Mouse (Mus musculus) ES-CJ7 (cell line): ENCODE measurements at regions not wholly inside any gene's neighbourhood (a gene's known extent, or its start where the extent isn't known, plus 50 kb on each side); places are given as distances from the start of the nearest gene placed in this dataset.
"Not testable (repeated sequence)": the region's sequence is repeated elsewhere in the genome, so short reads cannot be mapped to it uniquely, and the experiment has no call there.

Experiments
- DNase-seq: peaks from one replicate; pipeline ENCODE4 v3.0.0; 2011; ENCODE audit warnings: low read depth, low spot score

GRCm38 (mm10) chr11:52460190-52460780 lies 64.1 kb downstream of the 9530068E07Rik start:
- no peak for DNase-seq

DNA sequence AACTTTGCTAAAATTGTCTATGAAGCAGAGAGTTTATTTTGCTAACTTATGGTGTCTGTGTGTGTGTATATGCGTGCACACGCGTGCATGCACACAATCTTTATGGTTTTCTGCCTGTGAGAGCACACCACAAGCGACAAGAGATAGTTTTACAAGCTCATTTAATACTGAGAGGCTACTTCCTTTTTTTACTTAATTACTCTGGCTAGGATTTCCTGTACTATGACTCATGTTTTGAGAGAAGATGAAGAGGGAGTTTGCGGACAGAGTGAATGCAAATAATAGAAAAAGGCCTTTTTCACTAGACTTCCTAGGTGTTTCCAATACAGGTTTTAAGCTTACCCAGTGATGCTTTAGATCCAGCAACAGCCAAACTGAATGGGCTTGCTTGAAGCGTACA lies 74.9 kb downstream of the 9530068E07Rik start:
- not testable (repeated sequence) for DNase-seq

GRCm38 (mm10) chr11:52480111-52480510 lies 83.9 kb downstream of the 9530068E07Rik start:
- DNase-seq = peak; percentile 61

DNA sequence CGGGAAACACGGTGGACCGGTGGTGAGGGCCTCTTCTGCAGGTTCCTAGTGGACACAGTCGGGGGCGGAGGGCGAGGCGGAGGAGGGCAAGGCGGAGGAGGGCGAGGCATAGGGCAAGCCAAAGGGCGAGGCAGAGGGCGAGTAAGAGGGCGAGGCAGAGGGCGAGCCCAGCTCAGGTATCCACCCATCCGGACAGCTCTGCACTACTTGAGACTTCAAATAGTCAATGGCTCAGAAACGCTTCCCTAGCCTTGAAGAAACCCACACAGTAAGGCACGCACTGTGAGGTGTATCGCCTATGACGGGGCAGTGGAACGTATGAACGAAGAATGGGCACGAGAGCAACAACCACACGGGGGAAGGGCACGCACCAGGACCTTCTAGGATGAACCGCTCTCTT lies 84.5 kb downstream of the 9530068E07Rik start:
- peak; percentile 56 for DNase-seq

- DNase-seq = peak; percentile 55
Measured at GRCm38 (mm10) chr11:52483534-52483933, 87.3 kb downstream of the 9530068E07Rik start.

DNA sequence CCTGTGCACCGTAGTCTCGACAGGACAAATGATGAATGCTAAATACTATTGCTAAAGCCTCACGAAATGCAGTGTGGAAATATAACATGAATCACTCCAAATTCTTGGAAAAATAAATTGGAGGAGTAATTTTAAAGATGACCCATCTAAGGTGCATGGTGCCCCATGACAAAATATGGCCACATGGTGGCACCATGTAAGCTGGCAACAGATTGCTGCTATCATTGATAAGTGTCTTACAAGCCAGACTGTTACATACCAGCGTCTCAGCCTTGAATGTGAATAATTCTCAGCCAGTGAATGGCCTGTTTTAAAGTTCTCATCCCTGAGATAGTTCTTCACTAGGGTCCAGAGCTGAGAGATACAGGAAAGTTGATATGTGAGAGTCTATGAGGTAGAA lies 92.3 kb downstream of the 9530068E07Rik start:
- not testable (repeated sequence) for DNase-seq

- DNase-seq = no peak
Measured at GRCm38 (mm10) chr11:52493336-52493735, 97.1 kb downstream of the 9530068E07Rik start.

DNA sequence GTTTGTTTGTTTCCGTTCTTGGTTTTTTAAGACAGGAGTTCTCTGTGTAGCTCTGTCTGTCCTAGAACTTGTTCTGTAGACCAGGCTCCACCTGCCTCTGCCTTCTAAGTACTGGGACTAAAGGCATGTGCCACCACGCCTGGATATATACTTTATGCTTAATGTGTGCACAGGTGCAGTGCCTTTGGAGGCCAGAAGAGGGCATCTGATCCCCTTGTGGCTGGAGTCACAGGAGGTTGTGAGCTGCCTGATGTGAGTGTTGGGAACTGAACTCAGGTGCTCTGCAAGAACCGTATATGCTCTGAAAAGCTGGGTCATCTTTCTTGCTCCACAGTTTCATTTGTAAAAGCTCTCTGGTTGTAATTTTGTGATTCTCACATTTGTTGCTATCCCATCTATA lies 100.7 kb downstream of the 9530068E07Rik start:
- peak; percentile 44 for DNase-seq

DNA sequence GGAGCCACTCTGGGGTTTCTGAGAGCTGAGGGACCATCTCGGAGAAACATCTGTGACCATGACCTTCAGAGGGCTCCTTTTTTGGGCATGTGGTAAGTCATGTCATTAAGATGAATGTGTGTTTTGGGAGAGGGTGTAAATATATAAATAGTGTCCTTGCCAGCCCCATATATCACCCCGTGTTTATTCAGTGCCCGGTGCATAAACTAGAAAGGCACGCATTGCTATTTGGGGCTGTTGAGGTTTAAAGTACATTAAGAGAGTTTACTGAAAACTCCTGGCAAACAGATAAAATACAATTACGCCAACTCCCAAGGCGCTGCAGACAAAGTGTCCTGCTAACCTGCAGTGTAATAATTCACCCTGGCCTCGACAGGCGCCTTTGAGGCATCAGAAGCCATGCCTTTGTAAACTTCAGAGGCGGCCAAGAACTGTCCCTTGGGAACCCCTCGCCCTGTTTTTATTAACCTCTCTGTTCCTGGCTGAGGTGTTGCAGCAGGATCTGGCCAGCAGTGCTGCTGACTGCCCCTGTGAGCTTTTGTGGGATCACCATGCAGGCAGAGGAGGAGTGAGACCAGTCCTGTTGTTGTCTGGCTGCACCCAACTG lies 106.6 kb downstream of the 9530068E07Rik start:
- no peak for DNase-seq

DNA sequence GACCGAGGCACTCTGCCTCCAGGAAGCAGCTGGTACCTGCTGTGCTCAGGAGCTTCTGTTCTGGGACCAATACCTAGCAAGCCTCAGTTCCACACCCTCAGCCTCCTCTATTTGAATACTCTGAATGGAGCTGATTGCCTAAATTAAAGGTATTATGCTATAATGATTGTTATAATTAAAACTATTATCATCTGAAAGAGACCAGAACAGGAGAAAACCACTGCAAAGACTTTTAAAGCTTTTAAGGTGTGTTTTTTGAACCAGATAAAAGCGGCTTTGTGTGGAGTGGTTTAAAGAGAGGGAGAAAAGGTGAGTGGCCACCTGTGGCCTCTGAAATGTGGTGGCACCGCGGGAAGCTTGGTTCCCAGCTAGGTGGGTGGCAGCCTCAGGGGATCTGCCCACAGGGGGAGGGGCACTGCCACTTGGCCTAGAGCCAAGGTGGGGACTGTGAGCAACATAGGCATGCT lies 115.6 kb downstream of the 9530068E07Rik start:
- DNase-seq = peak; percentile 83

- peak; percentile 75 for DNase-seq
Measured at GRCm38 (mm10) chr11:52517330-52517729, 121.1 kb downstream of the 9530068E07Rik start.

DNA sequence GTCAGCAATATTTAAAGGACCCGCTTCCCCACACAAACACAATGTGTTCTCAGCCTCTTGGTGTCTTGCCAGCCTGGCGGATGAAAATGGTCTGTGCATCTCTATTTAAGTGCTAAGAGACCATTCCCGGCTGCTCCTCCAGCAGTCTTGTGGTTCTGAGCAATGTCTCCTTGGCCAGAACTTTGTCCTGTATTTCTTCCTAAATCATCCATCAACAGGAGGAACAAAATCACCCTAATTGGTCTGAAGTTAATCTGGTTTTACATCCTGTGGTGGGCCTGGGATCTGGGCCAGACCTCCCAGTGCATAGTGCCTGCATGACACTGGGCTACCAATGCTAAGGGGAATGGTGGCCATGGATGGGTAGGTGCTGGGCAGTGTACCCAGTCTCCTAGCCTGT lies 123.6 kb downstream of the 9530068E07Rik start:
- DNase-seq = no peak

DNA sequence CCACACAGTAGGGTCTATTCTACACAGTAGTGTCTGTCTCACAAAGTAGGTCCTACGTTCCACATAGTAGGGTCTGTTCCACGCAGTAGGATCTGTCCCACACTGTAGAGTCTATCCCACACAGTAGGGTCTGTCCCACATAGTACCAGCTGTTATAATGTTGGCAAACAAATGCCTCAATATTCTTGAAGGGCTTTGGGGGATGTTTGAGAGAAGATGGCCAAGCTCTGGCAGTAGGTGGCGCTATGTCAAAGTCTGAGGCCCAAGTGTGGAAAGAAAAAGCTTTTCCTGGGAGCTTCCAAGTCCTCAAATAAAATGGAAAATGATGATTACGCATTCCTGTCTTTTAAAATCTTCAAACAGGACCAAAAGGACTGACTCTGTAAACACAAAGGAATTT lies 125.7 kb downstream of the 9530068E07Rik start:
- peak; percentile 50 for DNase-seq

- no peak for DNase-seq
Measured at GRCm38 (mm10) chr11:52522384-52522783, 126.2 kb downstream of the 9530068E07Rik start.

DNA sequence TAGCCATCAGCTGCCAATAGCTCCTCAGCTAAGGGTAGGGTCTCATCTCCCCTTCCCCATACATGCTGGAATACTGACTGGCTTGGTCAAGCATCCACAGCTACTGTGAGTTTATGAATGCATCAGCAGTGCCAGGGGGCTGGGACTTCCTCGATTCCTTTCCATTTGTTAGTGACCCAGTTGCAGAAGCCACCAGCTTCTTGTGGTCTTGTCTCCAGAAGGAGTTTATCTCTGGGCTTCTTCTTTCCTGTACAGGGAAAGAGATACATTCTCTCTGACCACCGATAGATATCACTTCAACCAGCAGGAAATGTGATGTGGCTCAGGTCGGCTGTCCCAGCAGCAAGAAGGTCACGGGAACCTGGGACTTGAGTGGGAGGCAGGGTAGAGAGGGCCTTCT lies 127.0 kb downstream of the 9530068E07Rik start:
- DNase-seq = no peak

- no peak for DNase-seq
Measured at GRCm38 (mm10) chr11:52523671-52524070, 127.4 kb downstream of the 9530068E07Rik start.

GRCm38 (mm10) chr11:52525446-52525845 lies 129.2 kb downstream of the 9530068E07Rik start:
- DNase-seq = no peak

DNA sequence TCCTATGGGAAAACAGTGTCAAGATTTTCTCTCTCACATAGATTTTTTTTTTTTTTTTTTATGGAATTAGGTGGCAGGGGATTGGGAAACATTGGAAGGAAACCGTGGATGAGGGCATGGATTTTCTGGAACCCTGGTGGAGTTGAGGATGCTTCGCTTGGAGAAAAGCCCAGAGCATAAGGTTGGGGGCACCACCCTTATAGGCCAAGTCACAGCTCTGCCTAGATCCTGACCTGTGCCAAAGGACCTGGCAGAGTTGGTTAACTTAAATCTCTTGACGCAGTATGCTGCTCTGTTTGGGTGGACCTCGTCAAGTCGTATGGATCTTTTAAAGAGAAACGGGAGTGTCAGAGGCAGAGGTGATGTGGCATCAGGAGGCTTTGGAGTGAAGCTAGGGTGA lies 130.1 kb downstream of the 9530068E07Rik start:
- no peak for DNase-seq

DNA sequence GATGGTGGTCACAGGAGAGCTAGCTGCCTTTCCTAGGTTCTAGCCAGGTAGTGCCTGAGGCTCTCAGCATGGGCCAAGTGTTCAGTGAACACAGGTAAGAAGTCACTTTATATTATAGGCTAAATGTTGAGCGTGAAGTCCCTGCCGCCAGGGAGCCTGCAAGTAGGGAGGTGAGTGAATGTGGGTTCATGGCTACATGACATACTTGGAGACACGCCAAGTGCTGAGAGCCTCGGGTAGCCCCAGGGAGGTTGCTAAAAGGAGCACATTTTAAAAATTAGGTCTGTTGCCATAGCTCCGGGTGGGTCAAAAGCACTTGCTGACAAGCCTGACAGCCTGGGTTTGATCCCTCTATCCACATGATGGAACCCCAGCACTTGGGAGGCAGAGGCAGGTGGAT lies 137.2 kb downstream of the 9530068E07Rik start:
- no peak for DNase-seq

GRCm38 (mm10) chr11:52534586-52534985 lies 138.4 kb downstream of the 9530068E07Rik start:
- peak; percentile 33 for DNase-seq

- DNase-seq = no peak
Measured at GRCm38 (mm10) chr11:52536211-52536610, 140.0 kb downstream of the 9530068E07Rik start.

DNA sequence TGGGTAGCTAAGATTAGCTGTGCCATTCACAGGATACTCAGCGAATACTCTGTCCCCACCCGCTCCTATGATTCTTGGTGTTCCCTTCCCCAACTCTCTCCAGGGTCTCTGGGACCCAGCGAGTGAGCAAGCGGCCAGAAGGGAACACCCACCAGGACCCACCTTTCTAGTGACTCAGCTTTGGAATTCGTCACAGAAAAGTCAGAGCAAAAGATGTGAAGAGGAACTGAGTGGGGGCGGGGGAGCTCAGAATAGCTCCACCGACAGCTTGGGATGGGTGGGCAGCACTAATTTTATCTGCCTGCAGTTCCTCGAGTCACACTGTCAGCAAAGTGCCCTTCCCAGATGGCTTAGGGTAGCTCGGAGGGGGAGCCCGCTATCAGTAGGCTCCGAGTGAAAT lies 140.6 kb downstream of the 9530068E07Rik start:
- no peak for DNase-seq

DNA sequence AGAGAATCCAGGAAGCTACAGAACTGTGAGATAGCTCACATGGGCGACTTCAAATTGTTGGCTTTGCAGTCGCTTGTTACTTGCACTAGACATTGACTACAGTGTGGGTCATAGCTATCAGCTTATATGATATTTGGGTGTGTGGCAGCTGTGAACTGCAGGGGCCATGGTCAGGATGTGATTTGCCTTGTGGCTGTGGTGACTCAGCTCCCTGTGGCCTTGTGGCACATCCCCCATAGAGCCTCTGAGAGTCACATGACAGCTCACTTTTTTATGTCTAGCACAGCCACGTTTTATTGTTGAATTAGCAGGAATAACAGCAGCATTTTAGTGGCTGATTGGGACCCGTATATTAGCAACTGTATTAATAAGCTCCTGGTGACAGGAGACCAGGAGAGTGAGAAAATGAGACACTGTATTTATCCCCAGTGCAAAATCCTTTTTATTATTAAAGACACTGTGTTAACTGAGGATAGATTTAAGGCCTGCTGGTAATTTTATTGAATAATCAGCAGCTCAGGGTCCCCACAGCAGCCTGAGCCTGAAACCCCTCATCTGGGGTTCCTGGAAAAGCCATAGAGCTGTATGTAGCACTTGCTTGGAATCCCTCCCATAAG lies 141.7 kb downstream of the 9530068E07Rik start:
- DNase-seq = no peak
